Mouse (Mus musculus) erythroblast, embryonic 14.5 days (primary cell): Measurements from ENCODE around the gene Jak3.

Experiments
- GATA1 ChIP-seq: IDR thresholded peaks from 2 replicates; pipeline ENCODE4 v1.6.1; 2012; ENCODE audit warnings: low read length, inconsistent platforms, mixed read lengths
- TAL1 ChIP-seq: IDR thresholded peaks from 3 replicates; pipeline ENCODE4 v1.6.1; 2012; ENCODE audit warnings: low read length, inconsistent platforms, mixed read lengths

- TF ChIP-seq GATA1, result no peak
- TF ChIP-seq TAL1, result no peak
These were observed 37.8 kb upstream of the Jak3 start for GRCm38 (mm10) chr8:71638321-71638720.
